Mouse (Mus musculus): ENCODE measurements around the gene Cavin1.

DNA sequence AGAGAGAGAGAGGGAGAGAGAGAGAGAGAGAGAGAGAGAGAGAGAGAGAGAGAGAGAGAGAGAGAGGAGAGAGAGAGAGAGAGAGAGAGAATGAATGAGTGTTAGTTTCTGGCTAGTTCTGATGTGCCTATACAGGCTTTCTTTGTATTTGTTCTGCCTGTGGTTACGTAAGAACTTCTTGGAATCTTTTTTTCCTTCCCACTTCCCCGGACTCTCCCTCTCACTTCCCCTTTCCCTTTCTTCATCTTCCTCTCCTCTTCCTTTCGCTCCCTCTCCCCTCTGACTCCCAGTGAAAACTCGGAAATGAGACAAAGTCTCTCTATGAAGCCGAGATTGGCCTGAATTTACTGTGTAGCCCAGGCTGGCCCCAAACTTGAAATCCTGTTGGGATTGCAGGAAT is 24.0 kb upstream of the Cavin1 start:
- TF ChIP-seq POLR2A (IDR thresholded peaks at IDR 0.05; ENCODE audit: low read depth, low read length) (no peak), CTCF (conservative IDR thresholded peaks at IDR 0.05; ENCODE audit: insufficient read depth, insufficient read length, low read depth, low read length) (no peak)

Measured in kidney, adult 2 months (tissue).